Mouse (Mus musculus) embryo, embryonic 9.5 days (tissue): ENCODE results near the gene Tyw5.

ENCODE experiments used
- DNase-seq: peaks from one replicate; pipeline ENCODE4 v3.0.0-alpha.2; 2017; ENCODE audit errors: extremely low spot score

Tyw5 gene

DNA sequence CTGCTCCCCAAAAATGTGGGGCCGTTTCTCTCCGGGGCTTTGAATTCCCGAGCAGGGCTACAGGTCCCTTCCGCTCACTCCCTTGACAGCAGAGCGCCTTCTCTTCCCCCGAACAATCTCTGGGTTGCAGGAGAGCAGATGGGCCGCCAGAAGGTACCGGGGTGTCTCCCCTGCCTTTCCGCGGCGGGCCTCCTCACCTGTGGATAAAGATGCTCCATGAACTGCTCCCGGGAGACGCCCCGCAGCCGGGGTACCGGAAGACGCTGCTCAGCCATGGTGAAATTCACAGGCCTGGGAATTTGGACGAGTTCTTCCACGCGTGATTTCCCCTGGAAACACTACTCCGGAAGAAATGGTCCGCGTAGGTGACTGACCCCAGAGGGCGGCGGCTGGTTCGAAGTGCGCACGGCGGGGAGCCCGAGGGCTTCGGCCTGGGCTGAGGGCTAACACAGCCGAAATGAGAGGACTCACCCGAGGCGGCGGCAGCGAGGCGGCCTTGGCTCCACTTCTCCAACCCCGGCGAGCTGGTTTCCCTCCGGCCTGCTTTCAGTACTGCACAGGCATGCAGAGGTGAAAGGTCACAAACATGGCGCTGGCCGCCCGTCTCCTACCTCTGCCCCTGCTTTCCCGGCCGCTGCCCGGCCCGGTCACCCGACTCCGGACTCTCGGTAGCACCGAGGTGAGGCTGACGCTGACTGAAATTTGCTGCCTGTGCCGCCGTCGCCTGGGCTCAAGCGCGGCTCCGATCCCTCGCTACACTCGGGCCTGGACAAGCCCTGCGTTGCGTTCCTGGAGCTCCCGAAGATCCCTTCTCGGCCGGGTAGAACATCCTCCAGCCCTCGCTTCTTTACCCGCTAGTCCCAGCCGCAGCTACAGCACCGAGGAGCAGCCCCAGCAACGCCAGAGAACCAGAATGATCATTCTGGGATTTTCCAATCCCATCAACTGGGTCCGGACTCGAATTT, at the start of gene Tyw5, which contains the start of gene Maip1:
Gene Tyw5, minus strand, starts transcription at position 915 of the 965 bp plus-strand sequence.
Gene Maip1, plus strand, starts transcription at position 142 of the 965 bp plus-strand sequence.
- peak; percentile 89 for DNase-seq

DNA sequence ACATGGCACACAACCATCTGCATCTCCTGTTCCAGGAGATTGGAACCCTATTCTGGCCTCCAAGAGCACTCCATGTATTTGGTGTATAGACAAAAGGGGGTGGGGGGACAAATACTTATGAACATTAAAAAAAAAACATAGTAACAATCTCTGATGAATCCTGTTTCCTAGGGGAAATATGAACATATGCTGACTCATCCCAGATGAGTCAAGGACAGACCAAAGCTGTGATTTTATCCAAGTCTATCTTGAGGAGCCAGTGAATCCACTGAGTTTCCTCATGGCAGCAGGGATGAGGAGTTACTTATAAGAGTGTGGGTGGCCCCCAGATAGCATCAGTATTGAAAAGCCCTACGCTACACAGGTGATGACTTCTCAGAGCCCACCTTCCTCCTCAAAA, 43.3 kb upstream of the Tyw5 start:
- no peak for DNase-seq

DNA sequence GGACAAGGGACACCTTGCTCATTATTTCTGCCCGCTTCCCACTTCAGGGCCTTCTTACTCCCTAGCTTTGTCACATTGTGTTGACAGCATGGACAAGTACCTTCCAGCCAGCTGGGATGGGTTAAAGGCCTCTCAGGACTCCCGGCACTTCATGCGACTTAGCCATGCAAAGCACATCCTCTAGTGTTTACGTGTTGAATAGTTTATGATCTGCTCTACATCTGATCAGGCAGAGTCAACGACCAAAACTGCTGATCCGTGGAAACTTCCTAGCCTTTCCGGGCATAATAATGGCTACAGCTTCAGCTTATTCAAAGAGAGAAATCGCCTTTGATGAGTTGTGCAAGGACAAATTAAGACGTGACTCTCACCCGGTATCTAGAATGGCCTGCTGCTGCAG, 38.8 kb upstream of the Tyw5 start:
- DNase-seq, result no peak

DNA sequence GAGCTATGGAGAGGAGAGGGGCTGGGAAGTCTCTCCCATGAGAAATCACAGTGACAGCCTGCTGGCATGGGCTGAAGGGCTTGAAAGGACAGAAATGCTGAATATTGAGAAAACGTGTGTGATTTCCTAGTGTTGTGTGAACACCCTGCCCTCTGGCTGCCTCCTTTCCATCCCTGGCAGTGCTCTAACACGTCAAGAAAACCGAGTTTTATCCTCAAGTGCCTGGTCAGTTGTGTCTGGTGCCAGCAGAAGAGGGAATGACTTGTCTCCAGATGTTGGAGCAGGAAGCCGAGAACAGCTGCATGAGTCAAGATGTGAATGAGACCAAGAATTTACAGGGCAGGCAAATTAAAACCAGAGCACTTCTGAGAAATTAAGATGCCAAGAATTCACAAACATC, 33.9 kb upstream of the Tyw5 start:
- no peak for DNase-seq

DNA sequence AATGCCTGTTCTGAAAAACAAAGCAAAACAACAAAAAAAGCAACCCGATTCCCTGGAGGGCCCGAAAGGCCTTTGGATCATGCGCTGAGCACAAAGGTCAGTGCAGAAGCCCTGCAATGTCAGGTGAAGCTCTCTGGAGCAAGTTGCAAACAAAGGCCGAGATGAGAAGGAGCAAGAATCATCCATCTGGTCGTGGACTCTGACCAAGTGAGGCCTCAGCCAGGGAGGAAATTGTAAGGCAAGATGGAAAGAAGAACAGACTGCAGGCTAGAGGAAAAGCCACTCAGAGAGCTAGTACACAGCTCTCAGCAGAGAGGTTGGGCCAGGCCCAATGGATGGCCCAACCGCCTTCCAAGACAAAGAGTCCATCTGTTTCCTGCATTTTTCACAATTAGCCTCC, 32.1 kb upstream of the Tyw5 start:
- no peak for DNase-seq

DNA sequence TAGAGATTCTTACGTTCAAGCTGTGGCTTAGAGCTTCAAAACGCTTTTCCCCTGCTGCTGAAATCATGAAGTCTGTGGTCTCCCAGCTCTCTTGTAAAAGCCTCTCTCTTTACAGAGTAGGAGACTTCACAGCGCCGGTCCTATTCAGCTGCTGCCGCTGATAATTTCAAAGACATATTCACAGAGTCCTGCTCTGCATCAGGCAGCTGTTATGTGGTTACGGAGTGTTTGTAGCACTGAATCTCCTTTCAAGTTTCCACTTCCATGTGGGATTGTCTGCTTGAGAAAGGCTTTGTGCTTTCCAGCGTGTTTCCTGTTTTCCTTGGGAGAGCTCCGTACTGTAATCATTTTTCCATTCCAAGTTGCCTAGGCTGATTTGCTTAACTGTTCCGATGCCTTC, 30.1 kb upstream of the Tyw5 start:
- DNase-seq, result peak; percentile 10

DNA sequence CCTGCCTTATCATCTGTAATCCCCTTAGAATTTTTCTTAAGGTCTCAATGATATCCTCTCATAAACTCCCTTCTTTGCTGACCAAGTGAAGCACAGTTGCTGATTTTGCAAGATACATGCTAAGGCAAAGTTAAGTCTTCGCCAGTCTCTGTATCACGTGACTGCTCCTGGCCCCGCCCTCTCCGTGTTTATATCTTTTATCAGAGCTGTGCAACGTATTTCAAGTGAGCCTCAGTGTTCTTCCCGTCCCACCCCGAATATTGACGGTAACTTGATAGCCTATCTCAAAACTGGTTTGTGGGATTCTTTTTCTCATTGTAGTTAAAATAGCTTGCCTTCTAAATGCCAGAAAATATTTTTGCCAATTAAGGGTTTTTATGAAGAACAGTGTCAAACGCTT, 29.5 kb upstream of the Tyw5 start:
- no peak for DNase-seq

DNA sequence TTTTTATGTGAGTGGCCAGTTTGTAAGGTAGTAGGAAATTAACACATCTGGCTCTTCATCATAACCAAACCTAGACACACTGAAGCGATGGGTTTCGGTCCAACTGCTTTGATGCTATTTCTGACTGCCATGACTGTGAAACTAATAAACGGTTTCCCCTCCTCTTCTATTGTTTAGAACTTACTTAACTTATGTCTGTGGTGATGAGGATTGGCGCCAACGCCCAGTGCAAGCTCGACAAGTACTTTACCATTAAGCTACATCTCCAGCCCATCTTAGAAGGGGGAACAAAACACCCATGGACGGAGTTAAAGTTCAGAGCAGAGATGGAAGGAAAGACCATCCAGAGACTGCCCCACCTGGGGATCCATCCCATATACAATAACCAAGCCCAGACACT, 26.2 kb upstream of the Tyw5 start:
- no peak for DNase-seq

DNA sequence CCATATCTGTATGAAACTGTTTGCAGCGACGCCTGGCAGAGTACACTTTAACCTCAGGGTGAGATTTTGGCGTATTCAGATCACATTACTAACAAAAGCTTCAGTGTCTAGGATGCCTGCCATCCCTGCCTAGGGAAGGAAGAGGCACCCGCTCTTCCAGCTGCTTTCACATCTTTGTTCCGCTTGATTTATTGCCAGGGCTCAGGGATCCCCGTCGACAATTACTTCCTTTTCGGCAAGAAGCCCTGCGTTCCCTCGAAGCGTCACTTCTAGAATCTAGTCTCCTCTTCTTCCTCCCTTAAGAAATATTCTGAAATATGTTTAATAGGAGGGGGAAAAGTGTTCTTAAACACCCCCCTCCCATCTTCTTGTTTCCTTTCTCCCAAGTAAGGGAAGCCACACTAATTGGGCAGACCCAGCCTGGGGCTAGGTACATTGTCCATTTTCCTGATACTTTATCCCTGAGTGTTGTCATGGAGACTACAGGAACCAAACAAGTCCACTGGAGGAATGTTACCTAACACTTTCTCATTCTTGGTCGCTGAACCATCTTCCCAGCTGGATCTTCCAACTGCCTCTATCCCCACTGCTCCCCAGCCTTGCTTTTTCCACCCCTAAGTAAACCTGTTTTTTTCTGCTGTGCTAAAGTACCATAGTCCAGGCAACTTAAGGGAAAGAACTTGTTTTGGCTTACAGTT, 23.0 kb upstream of the Tyw5 start:
- peak; percentile 70 for DNase-seq

DNA sequence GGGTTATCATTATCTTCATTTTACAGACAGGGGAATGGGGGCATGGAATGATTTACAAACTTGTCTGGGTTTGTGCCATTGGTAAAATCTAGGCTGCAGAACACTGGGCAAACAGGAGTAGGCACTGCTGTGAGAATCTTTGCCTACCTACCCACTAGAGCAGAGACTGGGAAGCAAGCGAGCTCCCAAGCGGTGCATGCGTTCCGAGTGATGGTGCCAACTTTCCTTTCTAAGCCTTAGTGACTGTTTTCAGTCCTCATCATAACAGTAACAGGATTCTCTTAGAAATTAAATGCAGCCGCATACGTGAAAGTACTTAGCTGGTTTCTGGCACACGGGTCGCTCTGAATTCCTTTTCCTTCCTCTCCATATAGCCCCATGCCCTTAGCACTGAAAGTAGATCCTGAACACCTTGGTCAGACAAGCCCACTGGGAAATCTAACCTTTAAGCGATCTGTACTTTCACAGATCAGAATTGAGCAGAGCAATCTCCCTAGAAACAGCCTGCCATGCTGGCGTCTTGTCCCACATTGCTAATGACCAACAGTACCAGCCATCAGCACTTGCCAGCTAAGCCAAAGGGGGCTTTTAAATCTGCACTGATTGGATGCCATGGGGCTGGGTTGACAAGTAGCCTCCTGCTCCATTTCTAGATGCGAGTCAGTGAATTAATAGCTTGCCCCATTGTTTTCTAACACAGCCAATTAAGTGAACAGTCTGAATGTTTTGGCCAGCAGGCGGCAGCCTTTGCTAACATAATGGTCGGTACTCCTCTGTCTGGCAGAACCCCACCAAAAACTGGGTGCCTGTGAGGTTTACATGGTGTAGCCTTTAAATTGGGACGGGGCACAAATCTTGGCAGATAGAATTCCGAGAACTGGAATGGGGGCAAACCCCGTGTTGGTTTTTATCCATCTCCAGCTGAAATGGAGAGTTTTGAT, 21.7 kb upstream of the Tyw5 start:
- DNase-seq, result peak; percentile 86

DNA sequence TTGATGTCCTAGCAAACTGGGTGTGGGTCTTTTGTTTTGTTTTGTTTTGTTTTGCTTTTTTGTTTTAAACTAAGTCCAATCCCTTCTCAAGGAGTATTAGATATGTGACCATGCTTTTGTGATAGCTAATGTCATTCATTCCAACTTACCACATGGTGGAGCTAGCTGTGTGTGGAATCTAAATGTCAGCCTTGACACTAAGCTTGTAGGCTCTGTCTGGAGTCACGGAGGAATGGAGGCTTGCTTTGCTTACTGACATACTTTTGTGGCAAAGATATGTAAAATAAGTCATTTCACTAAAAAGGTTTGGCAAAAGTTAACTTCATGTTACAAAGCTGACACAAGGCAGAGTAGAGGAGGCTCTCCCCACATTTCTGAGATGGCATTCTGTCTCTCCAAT, 16.8 kb upstream of the Tyw5 start:
- peak; percentile 24 for DNase-seq

DNA sequence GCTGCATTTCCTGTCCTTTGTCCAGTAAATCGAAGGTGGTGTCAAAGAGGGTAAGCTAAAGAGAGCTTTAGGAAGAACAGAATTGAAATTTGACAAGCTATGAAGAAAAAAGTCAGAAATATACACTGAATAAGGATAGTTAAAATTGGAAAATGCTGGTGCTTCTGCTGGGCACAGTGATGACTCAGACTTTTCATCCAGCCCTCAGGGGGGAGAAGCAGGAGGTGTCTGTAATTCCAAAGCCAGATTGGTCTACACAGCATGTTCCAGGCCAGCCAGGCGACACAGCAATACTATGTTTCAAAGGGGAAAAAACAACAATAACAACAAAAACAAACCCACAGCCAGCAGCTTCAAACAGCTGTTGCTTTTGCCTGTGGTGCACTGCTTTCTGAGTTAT, 6.5 kb upstream of the Tyw5 start:
- no peak for DNase-seq

DNA sequence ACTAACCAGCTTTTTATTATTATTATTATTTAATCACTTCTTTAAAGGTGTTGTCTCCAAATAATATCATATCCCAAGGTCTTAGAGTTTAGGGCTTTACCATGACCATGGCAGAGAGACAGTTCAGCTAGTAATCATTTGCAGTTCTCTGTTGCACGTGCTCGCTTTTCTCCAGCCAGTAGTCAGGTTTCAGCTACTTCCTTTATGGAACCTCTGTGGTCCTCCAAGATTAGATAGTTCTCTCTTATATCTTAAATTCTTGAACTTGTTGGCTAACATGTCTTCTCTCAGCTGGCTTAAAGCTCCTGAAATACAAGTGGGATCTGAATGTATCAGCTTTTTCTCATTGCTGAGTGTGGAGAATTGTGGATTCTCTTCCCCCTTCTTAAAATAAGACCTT, 2.1 kb upstream of the Tyw5 start:
- DNase-seq, result no peak

DNA sequence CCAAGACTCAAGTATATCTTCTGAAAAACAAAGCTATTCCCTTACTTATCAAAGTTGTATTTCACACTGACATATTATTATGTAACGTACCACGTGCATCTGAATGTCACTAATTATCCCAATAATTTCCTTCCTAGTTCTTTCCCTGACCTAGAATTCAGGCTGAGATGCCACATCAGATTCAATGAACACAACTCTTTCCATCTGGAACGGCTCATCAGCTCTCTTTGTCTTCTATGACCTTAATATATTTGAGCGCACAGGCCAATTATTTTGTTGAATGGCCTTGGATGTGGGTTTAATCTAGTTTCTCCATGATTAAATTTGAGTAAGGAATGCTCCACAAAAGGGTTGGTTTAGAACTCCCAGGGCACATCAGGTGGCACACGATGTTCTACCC, 4.8 kb downstream of the Tyw5 start:
- no peak for DNase-seq

DNA sequence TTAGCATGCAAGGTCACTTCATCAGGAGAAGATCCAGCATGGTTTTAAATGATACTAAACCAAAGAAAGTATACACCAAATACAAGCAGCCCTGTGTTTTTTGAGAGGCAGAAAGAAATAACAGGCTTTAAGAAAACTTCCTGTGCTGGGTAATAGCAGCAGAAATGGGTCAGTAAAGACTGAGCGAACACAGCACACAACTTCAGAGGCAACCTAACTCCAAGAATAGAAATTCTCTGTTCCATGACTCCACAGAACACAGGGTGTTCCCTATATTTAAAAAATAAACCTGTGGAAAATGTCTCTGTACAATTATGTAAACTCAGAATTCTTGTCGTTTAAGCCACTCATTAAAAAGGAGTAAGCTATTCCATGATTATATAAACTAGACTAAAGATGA, 6.0 kb downstream of the Tyw5 start:
- DNase-seq, result no peak

DNA sequence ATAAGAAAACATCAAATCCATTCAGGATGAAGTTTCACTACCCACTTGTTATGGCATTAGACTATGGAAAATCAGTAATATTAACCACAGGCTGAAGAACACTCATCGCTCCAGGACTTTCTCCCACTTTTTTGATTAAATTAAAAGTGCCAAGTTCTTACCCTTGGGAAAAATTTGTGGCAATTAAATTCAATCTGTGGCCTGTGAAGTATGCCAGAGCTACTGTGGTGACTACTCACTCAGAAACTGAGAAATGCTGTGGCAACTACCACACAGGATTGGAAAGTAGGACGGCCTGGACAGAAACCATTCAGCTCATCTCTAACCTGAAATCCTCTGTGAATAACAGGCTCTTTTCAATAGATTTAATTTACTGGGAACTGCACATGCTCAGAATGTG, 6.6 kb downstream of the Tyw5 start:
- DNase-seq, result no peak

DNA sequence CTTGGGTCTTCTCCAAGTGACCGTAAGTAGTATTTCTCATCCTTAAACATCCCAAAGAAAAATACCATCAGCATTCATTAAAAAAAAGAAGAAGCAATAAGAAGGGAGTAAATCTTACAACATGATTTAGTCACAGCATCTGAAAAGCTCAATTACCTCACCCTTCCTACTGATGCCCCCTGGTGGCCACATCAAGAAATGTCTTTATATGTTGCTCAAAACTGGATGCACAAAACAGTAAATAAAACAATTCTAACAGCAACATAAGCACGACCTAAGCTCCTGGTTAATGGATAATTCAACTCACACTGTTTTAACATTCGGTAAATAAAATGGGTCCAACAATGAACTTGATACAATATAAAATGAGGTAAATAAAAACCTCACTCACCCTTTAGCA, 12.8 kb downstream of the Tyw5 start:
- DNase-seq, result peak; percentile 28

DNA sequence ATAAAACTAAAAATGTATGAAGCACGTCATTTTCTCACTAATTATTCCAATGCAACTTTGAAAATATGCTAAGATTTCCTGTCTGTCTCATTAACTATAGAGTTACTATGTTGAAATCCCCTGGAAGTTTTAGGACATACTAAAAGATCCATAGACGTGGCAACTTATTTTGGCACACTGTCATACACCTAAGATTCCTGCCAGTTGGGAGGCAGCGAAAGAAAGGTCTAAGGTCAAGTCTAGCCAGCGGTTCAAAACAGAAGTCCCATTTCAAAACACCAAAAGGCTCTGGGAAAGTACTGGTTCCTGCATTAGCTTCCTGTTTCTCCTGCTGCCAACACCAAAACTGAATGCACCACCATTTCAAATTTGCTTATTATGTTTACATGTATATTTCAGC, 14.5 kb downstream of the Tyw5 start:
- DNase-seq, result no peak

DNA sequence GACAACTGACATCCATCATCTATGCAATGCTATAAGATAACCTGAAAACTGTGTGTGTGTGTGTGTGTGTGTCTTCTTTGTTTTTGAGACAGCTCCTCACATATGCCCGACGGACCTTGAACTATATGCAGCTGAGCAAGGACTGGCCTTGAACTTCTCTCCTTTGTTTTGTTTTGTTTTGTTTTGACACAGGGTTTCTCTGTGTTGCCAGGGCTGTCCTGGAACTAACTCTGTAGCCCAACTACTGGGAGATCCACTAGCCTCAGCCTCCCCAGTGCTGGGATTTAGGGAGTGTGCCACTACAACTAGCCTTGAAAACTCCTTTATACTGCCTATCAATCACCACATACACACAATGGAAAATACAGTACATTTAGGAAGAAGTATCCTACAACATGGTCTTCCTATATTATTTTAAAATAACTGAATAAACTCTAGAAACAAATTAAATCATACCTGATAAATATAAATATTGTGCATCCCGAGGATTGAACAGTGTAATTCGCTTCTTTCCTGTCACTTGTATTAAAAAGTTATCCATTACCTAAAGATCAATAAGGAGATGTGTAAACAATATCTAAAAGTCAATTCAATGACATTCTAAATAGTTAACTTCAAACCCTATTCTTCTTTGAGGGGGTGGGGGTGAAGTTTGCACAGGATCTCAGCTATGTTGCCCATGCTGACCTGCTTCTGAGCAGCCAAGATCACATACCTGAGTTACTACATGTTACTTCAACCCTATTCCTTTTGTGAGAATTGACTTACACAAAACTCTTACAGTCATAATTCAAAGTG, 15.7 kb downstream of the Tyw5 start:
- no peak for DNase-seq

DNA sequence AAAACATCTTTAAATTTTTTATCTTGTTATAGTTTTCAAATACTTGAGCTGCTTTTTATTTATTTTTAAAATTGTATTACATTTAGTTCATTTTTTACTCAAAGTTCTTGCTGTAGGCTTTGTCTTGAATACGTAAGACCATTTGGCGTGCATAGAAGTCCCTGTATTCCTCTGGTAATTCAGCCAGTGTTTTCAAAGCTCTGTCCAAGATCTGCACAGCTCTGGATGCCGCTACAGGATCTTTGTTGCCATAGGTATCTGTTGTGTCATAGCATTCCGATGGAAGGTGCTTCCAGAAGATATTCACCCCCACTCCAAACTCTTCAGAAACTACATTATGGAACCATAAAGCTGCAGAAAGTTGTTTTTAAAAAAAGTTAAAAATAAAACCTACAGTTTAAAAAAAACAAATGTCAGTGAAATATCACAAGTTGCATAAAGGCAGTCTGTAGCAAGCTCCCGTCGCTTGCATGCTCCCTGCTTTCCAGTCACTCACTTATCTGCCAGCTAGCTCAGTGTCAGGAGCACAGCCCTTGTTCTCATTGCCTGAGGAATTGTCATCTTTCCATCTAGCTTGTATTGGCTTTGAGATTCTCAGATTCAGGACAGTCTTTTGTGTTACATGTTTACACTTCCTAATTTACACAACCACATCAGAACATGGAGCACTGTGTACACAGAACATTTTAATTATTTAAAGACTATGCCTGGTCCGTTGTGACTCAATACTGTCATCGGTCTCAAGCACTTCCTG, 18.3 kb downstream of the Tyw5 start:
- no peak for DNase-seq
